In the genomic region with DNA sequence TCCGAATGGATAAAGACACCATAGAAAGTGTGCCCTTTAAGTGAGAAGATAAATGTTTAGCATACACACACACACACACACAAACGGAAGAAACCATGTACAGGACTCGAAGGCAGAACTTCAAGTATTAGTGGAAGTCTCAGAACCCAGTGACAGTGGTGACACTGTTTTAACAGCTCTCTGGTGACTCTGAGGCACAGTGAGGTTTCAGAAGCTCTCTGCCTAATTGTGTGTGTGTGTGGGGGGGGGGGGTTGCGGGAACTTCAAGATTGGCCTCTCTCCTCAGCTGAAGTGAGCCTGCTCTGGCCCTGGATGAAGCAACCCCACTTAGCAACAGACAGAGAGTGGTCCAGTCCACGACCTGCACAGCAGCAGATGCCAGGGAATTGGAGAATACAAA, we compare ENCODE assay signal across 26 mouse cellular contexts. TPM values are rescaled to one million over a fixed set of nuclear protein-coding genes. Genes with fewer than 3 reads are reported as not detected.
DNase-seq lines count a peak whose midpoint lies in the region; ATAC-seq and TF ChIP-seq lines count a peak whose summit lies in the region.
"Had no signal": no experiment of that assay in that cellular context is flagged by ENCODE, and none has a peak within 500 bp of the region (broad histone marks: within the 10 kb centered on the region; RNA-seq: fewer than 3 reads in every experiment).

No protein-coding gene starts in this region.

- H3K36me3 ChIP-seq in heart, embryonic 10.5 days, result no peaks in the 10 kb centered on the region
- H3K36me3 ChIP-seq in CH12.LX (replicated peaks in 1 of 2; ENCODE audit: control insufficient read depth in 1 of 2, insufficient read depth in 1 of 2, low read length in 1 of 2), result peaks cover 0 to 10% of the 10 kb centered on the region in 2 experiments
- H3K36me3 ChIP-seq: embryonic facial prominence, embryonic 13.5 days; forebrain, embryonic 15.5 days; G1E had no signal

- no peak overlapping the region for H3K4me3 ChIP-seq in gastrocnemius, adult 2 months
- H3K4me3 ChIP-seq in heart, embryonic 10.5 days, result no peak overlapping the region
- no peak overlapping the region for H3K4me3 ChIP-seq in CH12.LX (replicated peaks in 1 of 3; ENCODE audit: low read depth in 2 of 3, low read length in 2 of 3, poor library complexity in 1 of 3)
- H3K4me3 ChIP-seq: embryonic facial prominence, embryonic 13.5 days; forebrain, embryonic 13.5 days; forebrain, embryonic 15.5 days had no signal

- 63% methylated on average over 5 of the region's 5 CpGs for WGBS in heart, embryonic 10.5 days

- TF ChIP-seq POLR2A in CH12.LX (IDR thresholded peaks at IDR 0.05; ENCODE audit: low read depth, low read length), result no peak

- no peak for DNase-seq in gastrocnemius, adult 2 months
- no peak for DNase-seq in gastrocnemius, postnatal 14 days
- DNase-seq in heart, embryonic 10.5 days (ENCODE audit: low spot score), result no peak
- no peak for DNase-seq in heart, postnatal 10 days
- no peak for DNase-seq in CH12.LX (ENCODE audit: extremely low read depth)
- DNase-seq in induced T-regulatory cell, adult 2 months (ENCODE audit: low read depth), result peak; percentile 29
- DNase-seq: adrenal gland, adult 8-10 months; adrenal gland, postnatal 14 days; adrenal gland, postnatal 36 days; cerebellum, adult 11-12 months; cerebellum, adult 2 months; cerebellum, adult 9-10 months; cerebellum, postnatal 10 days; cerebellum, postnatal 25 days; forebrain, postnatal 0 days had no signal

- TF ChIP-seq CTCF in gastrocnemius, adult 2 months (IDR thresholded peaks at IDR 0.05), result no peak
- TF ChIP-seq CTCF in CH12.LX (conservative IDR thresholded peaks at IDR 0.05 in 1 of 2, IDR thresholded peaks at IDR 0.05 in 1 of 2; ENCODE audit: low read depth in 2 of 2, low read length in 2 of 2), result no peak

- peaks cover 14% of the 10 kb centered on the region for H3K79me2 ChIP-seq in CH12.LX (replicated peaks; ENCODE audit: control insufficient read depth, extremely low read depth, insufficient read depth, poor library complexity, severe bottlenecking)

- H3K4me1 ChIP-seq in heart, embryonic 10.5 days, result peaks cover 43% of the 10 kb centered on the region
- peaks cover 30 to 73% of the 10 kb centered on the region in 2 experiments for H3K4me1 ChIP-seq in CH12.LX (ENCODE audit: control insufficient read depth in 1 of 2, insufficient read depth in 2 of 2)

- TF ChIP-seq EP300 in CH12.LX (IDR thresholded peaks at IDR 0.05; ENCODE audit: low read length), result no peak

- H3K27me3 ChIP-seq in heart, embryonic 10.5 days (ENCODE audit: insufficient read depth, poor library complexity, severe bottlenecking), result no peaks in the 10 kb centered on the region
- no peaks in the 10 kb centered on the region for H3K27me3 ChIP-seq in CH12.LX (replicated peaks)
- H3K27me3 ChIP-seq: embryonic facial prominence, embryonic 13.5 days; forebrain, embryonic 13.5 days; forebrain, embryonic 15.5 days; Patski had no signal

- no peak for TF ChIP-seq RAD21 in CH12.LX (IDR thresholded peaks at IDR 0.05; ENCODE audit: low read depth, low read length)

- no peak for ATAC-seq in megakaryocyte, adult 5-6 weeks (ENCODE audit: poor library complexity, severe bottlenecking)
- ATAC-seq: activated CD4-positive, CD25-positive, alpha-beta regulatory T cell, adult 4 months; forebrain, embryonic 13.5 days; forebrain, embryonic 15.5 days; forebrain, postnatal 0 days; Patski had no signal

- H3K9ac ChIP-seq in CH12.LX (ENCODE audit: insufficient read depth, low read depth), result peak overlapping the region; percentile 5; the same call in 1 of the 2 replicates
- H3K9ac ChIP-seq: embryonic facial prominence, embryonic 13.5 days; forebrain, embryonic 13.5 days; forebrain, embryonic 15.5 days; forebrain, postnatal 0 days had no signal

- no peaks in the 10 kb centered on the region for H3K9me3 ChIP-seq in heart, embryonic 10.5 days
- H3K9me3 ChIP-seq in CH12.LX (replicated peaks; ENCODE audit: low read length), result peaks cover 5% of the 10 kb centered on the region
- H3K9me3 ChIP-seq: embryonic facial prominence, embryonic 13.5 days; forebrain, embryonic 13.5 days; forebrain, embryonic 15.5 days; G1E had no signal

- in situ Hi-C loops in CH12.LX (cut with MboI; ENCODE audit: low pct_ligation_motif_present, low pct_unique_long_range_greater_than_20kb, low sequenced_read_pairs), result no loop called here

- dilution Hi-C loops in CH12.LX (cut with MboI; ENCODE audit: extremely low pct_ligation_motif_present, extremely low pct_unique_long_range_greater_than_20kb, low sequenced_read_pairs), result no loop called here

- peak overlapping the region; percentile 94; the same call in 1 of the 2 replicates for H3K27ac ChIP-seq in gastrocnemius, adult 2 months
- peak overlapping the region; percentile 24; the same call in 1 of the 2 replicates for H3K27ac ChIP-seq in heart, embryonic 10.5 days
- H3K27ac ChIP-seq in CH12.LX (ENCODE audit: insufficient read depth, low read depth), result peak overlapping the region; percentile 86
- H3K27ac ChIP-seq: forebrain, embryonic 13.5 days; forebrain, embryonic 15.5 days had no signal

- intact Hi-C loops in gastrocnemius, adult 2 months (cut with DNase I), result no loop called here
- intact Hi-C loops in gastrocnemius, postnatal 14 days (cut with DNase I; ENCODE audit: low total_unique reads), result loop anchor here (5.0 to 10.0 kb wide), 2 partner anchors 50 to 53 kb away; no protein-coding TSS in a partner anchor
- intact Hi-C loops in heart, postnatal 10 days (cut with DNase I), result no loop called here

- 0 out of 2 replicates have a peak overlapping the region, but pooled peaks have one; percentile 27 for H3K4me2 ChIP-seq in CH12.LX (ENCODE audit: insufficient read depth, low read depth, poor library complexity, severe bottlenecking)
- H3K4me2 ChIP-seq: embryonic facial prominence, embryonic 13.5 days; forebrain, embryonic 13.5 days; forebrain, embryonic 15.5 days had no signal

TF ChIP-seq in CH12.LX, 34 proteins besides CTCF, POLR2A, EP300 and RAD21:
- TF ChIP-seq ZC3H11A (IDR thresholded peaks at IDR 0.05; ENCODE audit: low read depth, low read length), result no peak
- peak; percentile 72; the same call in 1 of the 2 replicates for TF ChIP-seq MAZ (IDR thresholded peaks at IDR 0.05; ENCODE audit: low read depth, low read length)
- TF ChIP-seq RCOR1 (conservative IDR thresholded peaks at IDR 0.05; ENCODE audit: low read depth, low read length), result no peak
- TF ChIP-seq TBP (conservative IDR thresholded peaks at IDR 0.05; ENCODE audit: low read depth, low read length), result no peak
- peak; percentile 55; the same call in 1 of the 2 replicates for TF ChIP-seq IRF4 (IDR thresholded peaks at IDR 0.05; ENCODE audit: low read depth, low read length)
- TF ChIP-seq MEF2A (IDR thresholded peaks at IDR 0.05; ENCODE audit: borderline replicate concordance, low read depth, low read length), result no peak
- TF ChIP-seq PAX5 (IDR thresholded peaks at IDR 0.05; ENCODE audit: low read length), result no peak
- TF ChIP-seq E2F4 (IDR thresholded peaks at IDR 0.05; ENCODE audit: insufficient replicate concordance, low read depth, low read length), result no peak
- TF ChIP-seq USF1 (IDR thresholded peaks at IDR 0.05; ENCODE audit: low read depth, low read length), result no peak
- TF ChIP-seq GABPA (IDR thresholded peaks at IDR 0.05; ENCODE audit: insufficient replicate concordance, low read depth, low read length), result no peak
- TF ChIP-seq JUND (conservative IDR thresholded peaks at IDR 0.05; ENCODE audit: low read depth, low read length), result no peak
- TF ChIP-seq TCF12 (IDR thresholded peaks at IDR 0.05; ENCODE audit: low read depth, low read length), result no peak
- no peak for TF ChIP-seq MYC (IDR thresholded peaks at IDR 0.05; ENCODE audit: low read depth, low read length)

RNA-seq across cellular contexts. Expression of a gene that starts 14.4 kb away (rescaled TPM):
- total RNA-seq in gastrocnemius, adult 2 months (2021), result not detected
- total RNA-seq in gastrocnemius, postnatal 14 days (2021), result not detected
- polyA plus RNA-seq in heart, embryonic 10.5 days (2016; fragmentation: Nextera tagmentation; extraction: Ambion mirVana), result not detected in 2 replicates
- not detected for total RNA-seq in heart, postnatal 10 days (2021)
- 4.6 and 6.5 TPM in 2 replicates for total RNA-seq in CH12.LX (2012; rRNA removed)
- total RNA-seq in CH12.LX (2014; rRNA removed), result not detected in 2 replicates
- 0.97 and 1.1 TPM in 2 replicates for polyA plus RNA-seq in CH12.LX (2012; ENCODE audit: insufficient read length, low read depth)
- total RNA-seq in megakaryocyte, adult 5-6 weeks (2015), result not detected in 2 replicates
- not detected in 2 replicates for total RNA-seq in megakaryocyte, adult 5-6 weeks (2017)
- total RNA-seq: adrenal gland, adult 18-20 months; adrenal gland, adult 8-10 months; adrenal gland, postnatal 14 days; adrenal gland, postnatal 36 days; forebrain, postnatal 0 days; G1E had no signal
- polyA plus RNA-seq: C2C12; embryonic facial prominence, embryonic 11.5 days; embryonic facial prominence, embryonic 13.5 days; forebrain, embryonic 11.5 days; forebrain, embryonic 13.5 days; forebrain, embryonic 15.5 days; forebrain, postnatal 0 days; G1E had no signal

Comparison
In these comparisons a context has a peak if more than half of its experiments do, and no peak if none do; other contexts are left out.
1. H3K27ac ChIP-seq: peak in every context shown above with its lines; median percentile 94 in gastrocnemius, adult 2 months; 86 in CH12.LX; 24 in heart, embryonic 10.5 days.